Mouse (Mus musculus) midbrain, embryonic 15.5 days (tissue): ENCODE results near the gene Mprip. TPM values are rescaled to one million over a fixed set of nuclear protein-coding genes. Genes with fewer than 3 reads are reported as not detected.
"Not testable (repeated sequence)": the region's sequence is repeated elsewhere in the genome, so short reads cannot be mapped to it uniquely, and the experiment has no call there.

ENCODE experiments used
- ATAC-seq: fragments of 200-750 bp; cut with Nextera tagmentation; replicated peaks from 2 replicates; pipeline ENCODE4 v1.8.0; 2017; ENCODE audit warnings: moderate TSS enrichment
- H3K27ac ChIP-seq: fragments of 300-500 bp; sonication (generic); 2 replicates; pipeline ENCODE4 v1.5.1; 2015; ENCODE audit warnings: mild to moderate bottlenecking, inconsistent platforms
- H3K27me3 ChIP-seq: fragments of 300-500 bp; sonication (generic); replicated peaks from 2 replicates; pipeline ENCODE4 v1.6.1; 2015; ENCODE audit warnings: inconsistent platforms
- H3K36me3 ChIP-seq: fragments of 300-500 bp; sonication (generic); replicated peaks from 2 replicates; pipeline ENCODE4 v1.6.1; 2015; ENCODE audit warnings: inconsistent platforms
- H3K4me1 ChIP-seq: fragments of 300-500 bp; sonication (generic); 2 replicates; pipeline ENCODE4 v1.6.1; 2015; ENCODE audit warnings: inconsistent platforms
- H3K4me2 ChIP-seq: fragments of 300-500 bp; sonication (generic); 2 replicates; pipeline ENCODE4 v1.6.1; 2015; ENCODE audit warnings: inconsistent platforms, mild to moderate bottlenecking, moderate library complexity
- H3K4me3 ChIP-seq: fragments of 300-500 bp; sonication (generic); 2 replicates; pipeline ENCODE4 v1.5.1; 2015; ENCODE audit warnings: mild to moderate bottlenecking, inconsistent platforms
- H3K9ac ChIP-seq: fragments of 300-500 bp; sonication (generic); 2 replicates; pipeline ENCODE4 v1.6.1; 2015; ENCODE audit warnings: mild to moderate bottlenecking, inconsistent platforms
- H3K9me3 ChIP-seq: fragments of 300-500 bp; sonication (generic); 2 replicates; pipeline ENCODE4 v1.6.1; 2016; ENCODE audit warnings: inconsistent platforms
- WGBS: fragments of 180-500 bp; shearing (Covaris S2); methylation state at CpG from one replicate; pipeline ENCODE4 v1.1.7; 2015; ENCODE audit warnings: mixed read lengths; 5-methylcytosine and 5-hydroxymethylcytosine counted together
- polyA plus RNA-seq: library from polyadenylated mRNA; unstranded; fragments of >200 nt; fragmentation: Nextera tagmentation; extraction: Ambion mirVana; gene quantifications from 2 replicates; pipeline ENCODE4 v1.2.1, GENCODE M21; 2015

Mprip gene
- polyA plus RNA-seq, 1 experiment from 2014 or later = 77.5 TPM

- H3K9me3 ChIP-seq, H3K9ac ChIP-seq, H3K27ac ChIP-seq, ATAC-seq, H3K4me2 ChIP-seq, H3K27me3 ChIP-seq, H3K4me1 ChIP-seq, H3K4me3 ChIP-seq: not testable (repeated sequence)
- peaks cover 26% of the 10 kb centered on the region for H3K36me3 ChIP-seq
- WGBS = 76% methylated on average over 5 of the region's 5 CpGs
Measured at GRCm38 (mm10) chr11:59733600-59733999, 72.5 kb downstream of the Mprip start.

- 91% methylated on average over 1 of the region's 1 CpGs for WGBS
- H3K9ac ChIP-seq = no peak overlapping the region
- no peaks in the 10 kb centered on the region for H3K27me3 ChIP-seq
- H3K36me3 ChIP-seq = peaks cover 23% of the 10 kb centered on the region
- no peak overlapping the region for H3K4me3 ChIP-seq
- H3K4me2 ChIP-seq = no peak overlapping the region
- no peak for ATAC-seq
- H3K9me3 ChIP-seq = no peaks in the 10 kb centered on the region
- no peak overlapping the region for H3K27ac ChIP-seq
- no peaks in the 10 kb centered on the region for H3K4me1 ChIP-seq
Measured at GRCm38 (mm10) chr11:59734335-59734734, 73.2 kb downstream of the Mprip start.

GRCm38 (mm10) chr11:59735938-59736337, 74.8 kb downstream of the Mprip start:
- H3K4me3 ChIP-seq, H3K4me1 ChIP-seq, H3K4me2 ChIP-seq, H3K9me3 ChIP-seq, ATAC-seq, H3K27me3 ChIP-seq, H3K9ac ChIP-seq, H3K27ac ChIP-seq: not testable (repeated sequence)
- WGBS = 81% methylated on average over 4 of the region's 4 CpGs
- peaks cover 24% of the 10 kb centered on the region for H3K36me3 ChIP-seq

- Histone ChIP-seq H3K4me3 (no peak overlapping the region), H3K9me3 (no peaks in the 10 kb centered on the region), H3K36me3 (peaks cover 37% of the 10 kb centered on the region), H3K4me2 (no peak overlapping the region), H3K9ac (no peak overlapping the region), H3K27ac (no peak overlapping the region), H3K4me1 (no peaks in the 10 kb centered on the region), H3K27me3 (no peaks in the 10 kb centered on the region)
- ATAC-seq = no peak
- WGBS = 96% methylated on average over 12 of the region's 12 CpGs
Measured at GRCm38 (mm10) chr11:59737250-59737649, 76.1 kb downstream of the Mprip start.

GRCm38 (mm10) chr11:59739996-59740395, 78.9 kb downstream of the Mprip start:
- 90% methylated on average over 2 of the region's 2 CpGs for WGBS
- Histone ChIP-seq H3K4me3 (no peak overlapping the region), H3K36me3 (peaks cover 50% of the 10 kb centered on the region), H3K4me1 (no peaks in the 10 kb centered on the region), H3K4me2 (no peak overlapping the region), H3K27me3 (no peaks in the 10 kb centered on the region), H3K27ac (no peak overlapping the region), H3K9me3 (no peaks in the 10 kb centered on the region), H3K9ac (no peak overlapping the region)
- ATAC-seq = no peak

GRCm38 (mm10) chr11:59741915-59742314, 80.8 kb downstream of the Mprip start:
- no peak for ATAC-seq
- Histone ChIP-seq H3K4me2 (no peak overlapping the region), H3K27ac (no peak overlapping the region), H3K4me3 (no peak overlapping the region), H3K27me3 (no peaks in the 10 kb centered on the region), H3K9me3 (no peaks in the 10 kb centered on the region), H3K9ac (no peak overlapping the region), H3K4me1 (no peaks in the 10 kb centered on the region), H3K36me3 (peaks cover 47% of the 10 kb centered on the region)
- WGBS = 94% methylated on average over 5 of the region's 5 CpGs

GRCm38 (mm10) chr11:59743307-59743706, 82.2 kb downstream of the Mprip start:
- H3K4me3 ChIP-seq = no peak overlapping the region
- no peak for ATAC-seq
- no peaks in the 10 kb centered on the region for H3K9me3 ChIP-seq
- H3K4me2 ChIP-seq = no peak overlapping the region
- H3K27ac ChIP-seq = no peak overlapping the region
- 92% methylated on average over 2 of the region's 2 CpGs for WGBS
- no peaks in the 10 kb centered on the region for H3K4me1 ChIP-seq
- H3K9ac ChIP-seq = no peak overlapping the region
- peaks cover 35% of the 10 kb centered on the region for H3K36me3 ChIP-seq
- H3K27me3 ChIP-seq = no peaks in the 10 kb centered on the region

GRCm38 (mm10) chr11:59743712-59744111, 82.6 kb downstream of the Mprip start:
- Histone ChIP-seq H3K9ac (no peak overlapping the region), H3K36me3 (peaks cover 32% of the 10 kb centered on the region), H3K27ac (no peak overlapping the region), H3K27me3 (no peaks in the 10 kb centered on the region), H3K4me2 (no peak overlapping the region), H3K4me1 (no peaks in the 10 kb centered on the region), H3K4me3 (no peak overlapping the region), H3K9me3 (no peaks in the 10 kb centered on the region)
- WGBS = 95% methylated on average over 1 of the region's 1 CpGs
- ATAC-seq = no peak

- no peak overlapping the region for H3K27ac ChIP-seq
- WGBS = 98% methylated on average over 4 of the region's 4 CpGs
- no peak overlapping the region for H3K4me2 ChIP-seq
- no peak overlapping the region for H3K9ac ChIP-seq
- H3K4me1 ChIP-seq = no peaks in the 10 kb centered on the region
- H3K36me3 ChIP-seq = peaks cover 32% of the 10 kb centered on the region
- no peaks in the 10 kb centered on the region for H3K9me3 ChIP-seq
- H3K27me3 ChIP-seq = no peaks in the 10 kb centered on the region
- no peak for ATAC-seq
- H3K4me3 ChIP-seq = no peak overlapping the region
Measured at GRCm38 (mm10) chr11:59744374-59744773, 83.3 kb downstream of the Mprip start.

- Histone ChIP-seq H3K4me2 (no peak overlapping the region), H3K36me3 (peaks cover 35% of the 10 kb centered on the region), H3K4me1 (no peaks in the 10 kb centered on the region), H3K27me3 (no peaks in the 10 kb centered on the region), H3K9ac (no peak overlapping the region), H3K9me3 (no peaks in the 10 kb centered on the region), H3K4me3 (no peak overlapping the region), H3K27ac (no peak overlapping the region)
- 92% methylated on average over 5 of the region's 5 CpGs for WGBS
- ATAC-seq = no peak
Measured at GRCm38 (mm10) chr11:59745851-59746250, 84.7 kb downstream of the Mprip start.

GRCm38 (mm10) chr11:59746614-59747013, 85.5 kb downstream of the Mprip start:
- no peak for ATAC-seq
- Histone ChIP-seq H3K4me3 (no peak overlapping the region), H3K27ac (no peak overlapping the region), H3K9me3 (no peaks in the 10 kb centered on the region), H3K9ac (no peak overlapping the region), H3K4me1 (no peaks in the 10 kb centered on the region), H3K4me2 (no peak overlapping the region), H3K27me3 (no peaks in the 10 kb centered on the region), H3K36me3 (peaks cover 31% of the 10 kb centered on the region)
- 86% methylated on average over 2 of the region's 2 CpGs for WGBS

GRCm38 (mm10) chr11:59749050-59749449, 87.9 kb downstream of the Mprip start:
- WGBS = 92% methylated on average over 3 of the region's 3 CpGs
- Histone ChIP-seq H3K9me3 (no peaks in the 10 kb centered on the region), H3K9ac (no peak overlapping the region), H3K27me3 (no peaks in the 10 kb centered on the region), H3K36me3 (peaks cover 34% of the 10 kb centered on the region), H3K27ac (no peak overlapping the region), H3K4me3 (no peak overlapping the region), H3K4me1 (no peaks in the 10 kb centered on the region), H3K4me2 (no peak overlapping the region)
- ATAC-seq = no peak

- Histone ChIP-seq H3K9ac (no peak overlapping the region), H3K27ac (no peak overlapping the region), H3K4me2 (no peak overlapping the region), H3K27me3 (no peaks in the 10 kb centered on the region), H3K9me3 (no peaks in the 10 kb centered on the region), H3K4me1 (no peaks in the 10 kb centered on the region), H3K4me3 (no peak overlapping the region), H3K36me3 (peaks cover 63% of the 10 kb centered on the region)
- no peak for ATAC-seq
- 97% methylated on average over 6 of the region's 6 CpGs for WGBS
Measured at GRCm38 (mm10) chr11:59754504-59754903, 93.4 kb downstream of the Mprip start.

- Histone ChIP-seq H3K4me2 (no peak overlapping the region), H3K4me1 (no peaks in the 10 kb centered on the region), H3K9me3 (no peaks in the 10 kb centered on the region), H3K27me3 (no peaks in the 10 kb centered on the region), H3K4me3 (no peak overlapping the region), H3K27ac (no peak overlapping the region), H3K36me3 (peaks cover 71% of the 10 kb centered on the region), H3K9ac (no peak overlapping the region)
- no peak for ATAC-seq
- 63% methylated on average over 4 of the region's 4 CpGs for WGBS
Measured at GRCm38 (mm10) chr11:59756351-59756750, 95.2 kb downstream of the Mprip start.
